Mouse (Mus musculus): ENCODE measurements at regions not wholly inside any gene's neighbourhood (a gene's known extent, or its start where the extent isn't known, plus 50 kb on each side); places are given as distances from the start of the nearest gene placed in this dataset.
A peak's percentile ranks its signal among the peaks of the same experiment; 100 is the strongest.

DNA sequence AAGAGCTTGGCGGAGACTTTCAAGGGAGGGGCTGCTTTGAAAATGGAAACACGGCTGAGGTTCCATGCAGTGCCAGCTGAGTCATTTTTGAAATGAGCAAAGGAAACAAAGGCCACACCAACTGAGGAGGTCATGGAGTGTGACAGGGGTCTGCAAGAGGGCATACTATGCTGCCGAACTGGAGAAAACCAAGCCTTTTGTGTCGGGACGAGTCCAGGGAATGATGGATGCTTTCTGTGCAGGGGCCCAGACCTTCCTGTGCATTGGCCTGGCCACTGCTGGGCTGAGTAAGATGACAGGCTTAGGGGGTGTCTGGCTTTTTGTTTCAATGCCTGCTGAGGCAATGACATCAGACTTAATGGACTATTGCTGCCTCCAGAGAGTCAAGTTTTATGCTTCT is 203.8 kb upstream of the Ubash3b start:
- DNase-seq = no peak

DNA sequence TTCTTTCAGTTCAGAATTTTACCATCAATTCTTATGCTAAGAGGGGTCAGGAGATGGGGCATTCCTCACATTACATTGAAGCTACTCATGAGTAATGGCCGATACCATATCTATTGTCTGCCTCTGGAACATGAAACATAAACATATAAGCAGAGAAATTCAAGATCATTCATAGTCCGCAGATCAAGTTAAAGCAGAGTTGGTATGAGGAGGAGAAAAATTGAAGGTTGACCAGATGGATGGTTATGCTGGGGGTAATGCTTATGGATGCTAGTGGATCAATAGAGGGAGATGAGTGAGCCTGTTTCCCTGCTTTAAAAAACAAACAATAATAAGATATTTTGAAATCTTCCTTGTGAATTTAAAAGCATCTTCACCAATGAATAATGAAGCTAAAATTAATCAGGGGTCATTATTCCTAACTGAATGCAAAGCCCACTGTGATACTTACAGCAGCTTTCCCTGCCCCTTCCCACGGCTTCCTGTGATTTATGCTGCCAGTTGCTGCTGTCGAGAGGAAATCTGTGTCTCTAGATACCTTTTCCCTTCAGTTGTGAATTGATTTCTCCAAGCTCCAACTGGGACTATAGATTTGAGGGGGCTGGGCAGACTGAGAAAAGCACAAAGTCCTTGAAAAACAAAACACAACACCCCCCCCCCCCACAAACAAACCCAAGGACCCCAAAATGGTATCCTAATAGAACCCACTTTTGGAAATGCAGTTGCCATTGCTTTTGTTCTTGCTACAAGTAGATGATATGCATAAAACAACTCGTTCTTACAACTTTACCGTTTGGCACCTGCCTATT is 203.1 kb upstream of the Ubash3b start:
- no peak for DNase-seq

DNA sequence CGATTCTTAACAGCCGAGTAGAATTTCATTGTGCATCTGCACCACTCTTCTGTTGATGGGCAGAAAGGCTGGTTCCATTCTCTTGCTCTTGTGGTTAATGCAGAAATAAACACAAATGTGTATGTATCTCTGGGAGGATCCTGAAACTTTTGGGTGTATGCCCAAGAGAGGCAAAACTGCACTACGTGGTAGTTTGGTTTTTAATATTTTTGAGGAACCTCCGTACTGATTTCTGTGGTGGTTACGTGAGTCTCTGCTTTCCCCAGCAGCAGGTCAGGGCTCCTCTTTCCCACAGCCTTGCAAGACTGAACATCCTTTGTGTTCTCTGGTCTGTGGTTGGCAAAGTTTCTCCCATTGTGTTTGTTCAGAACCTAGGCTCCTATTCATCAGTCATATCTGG is 198.9 kb upstream of the Ubash3b start:
- no peak for DNase-seq

DNA sequence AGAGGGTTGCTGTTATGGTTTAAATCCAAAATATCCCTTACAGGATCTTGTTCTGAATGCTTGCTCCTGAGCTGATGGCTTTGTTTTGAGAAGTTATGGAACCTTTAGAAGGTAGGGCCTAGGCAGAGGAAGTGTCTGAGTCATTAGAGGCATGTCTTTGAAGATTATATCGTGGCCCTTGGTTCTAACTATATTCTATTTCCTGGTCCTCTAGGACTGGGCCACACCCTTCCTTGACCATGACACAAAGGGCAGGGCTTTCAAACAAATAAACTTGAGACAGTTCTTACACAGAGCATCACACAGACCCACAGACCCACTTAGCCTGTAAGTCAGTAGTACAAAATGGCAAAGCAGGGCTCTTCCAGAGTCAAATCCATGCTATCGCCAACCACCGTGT is 197.8 kb upstream of the Ubash3b start:
- DNase-seq = no peak

DNA sequence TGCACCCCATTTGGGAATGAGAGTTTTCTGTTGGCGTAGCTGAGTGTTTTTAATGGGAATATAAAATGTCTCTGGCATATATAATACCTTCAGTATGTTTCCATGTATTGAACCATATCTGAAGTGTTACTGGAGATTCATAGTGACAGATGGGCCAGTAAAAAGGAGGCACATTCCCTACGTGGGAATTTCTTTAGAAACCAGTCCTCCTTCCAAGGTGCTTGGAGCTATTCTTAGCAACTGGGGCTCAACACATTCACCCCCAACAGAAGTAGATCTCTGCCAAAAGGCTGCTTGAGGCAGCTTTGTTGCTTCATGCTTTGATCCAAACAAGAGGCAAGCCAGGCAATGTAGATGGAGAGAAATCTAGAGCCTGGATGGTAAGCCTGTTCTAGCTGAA is 183.8 kb upstream of the Ubash3b start:
- peak; percentile 28 for DNase-seq

DNA sequence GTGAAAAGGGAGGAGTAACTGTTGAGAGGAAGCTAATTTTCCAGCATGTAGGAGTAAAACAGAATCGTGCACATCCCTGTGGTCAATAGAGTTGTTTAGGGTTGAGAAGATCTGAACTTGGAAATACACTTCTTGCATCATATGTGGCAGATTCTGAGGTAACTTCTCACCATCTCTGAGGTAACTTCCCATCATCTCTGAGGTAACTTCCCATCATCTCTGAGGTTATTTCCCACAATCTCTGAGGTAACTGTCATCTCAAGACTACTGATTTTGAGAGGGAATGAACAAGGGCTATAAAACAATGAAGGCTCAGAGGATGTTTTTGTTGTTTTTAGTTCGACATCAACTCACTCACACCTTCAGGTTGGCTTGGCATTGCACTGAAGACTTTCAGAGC is 175.9 kb upstream of the Ubash3b start:
- DNase-seq = no peak

DNA sequence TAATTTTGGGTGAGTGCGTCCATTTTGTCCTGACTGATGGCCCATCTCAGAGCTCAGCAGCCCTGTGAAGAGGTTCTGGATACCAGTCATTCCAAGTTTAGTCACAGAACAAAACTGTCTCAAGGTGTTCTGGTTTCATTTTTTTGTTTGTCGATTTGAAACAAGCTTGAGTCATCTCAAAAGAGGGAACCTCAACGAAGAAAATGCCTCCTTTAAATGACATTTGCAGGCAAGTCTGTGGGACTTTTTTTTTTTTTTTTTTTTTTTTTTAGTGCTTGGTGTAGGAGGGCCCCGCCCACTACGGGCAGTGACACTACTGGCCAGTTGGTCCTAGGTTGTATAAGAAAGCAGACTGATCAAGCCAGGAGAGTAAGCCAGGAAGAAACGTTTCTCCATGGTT is 175.3 kb upstream of the Ubash3b start:
- no peak for DNase-seq

DNA sequence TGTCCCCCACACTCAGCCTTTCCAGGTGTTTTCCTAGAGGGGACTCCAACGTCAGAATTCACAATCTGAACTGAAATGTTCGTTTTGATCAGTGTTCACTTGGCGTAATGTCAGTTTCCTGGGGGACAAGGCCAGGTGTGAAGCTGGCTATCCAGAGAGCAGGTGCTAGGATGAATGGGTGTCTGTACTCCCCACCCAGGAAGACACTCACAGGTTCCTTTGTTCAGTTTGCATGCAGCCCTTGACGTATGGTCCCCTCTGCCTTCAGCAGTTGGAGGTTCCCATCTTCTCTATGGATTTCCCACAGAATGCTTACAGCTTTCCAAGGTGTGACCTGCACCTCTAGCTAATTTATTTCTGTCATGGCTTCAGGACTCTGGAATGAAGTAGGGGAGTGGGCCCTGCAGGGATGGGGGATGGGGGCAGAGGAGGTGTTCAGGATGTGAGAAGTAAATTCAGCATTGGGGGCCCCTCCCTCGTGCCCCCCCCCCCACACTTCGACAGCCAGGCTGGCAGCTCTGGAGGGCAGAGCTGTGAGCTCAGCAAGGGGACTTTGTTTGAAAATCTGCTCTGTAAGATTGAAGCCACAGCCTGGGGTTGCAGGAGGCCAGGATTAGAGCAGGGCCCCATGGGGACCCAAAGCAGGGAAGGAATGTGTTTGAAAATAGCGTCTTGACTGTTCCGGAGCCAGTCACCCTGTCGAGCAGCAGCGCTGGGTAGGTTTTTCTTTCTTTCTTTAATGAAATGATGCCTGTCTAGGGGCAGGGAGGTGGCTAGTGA is 173.2 kb upstream of the Ubash3b start:
- no peak for DNase-seq

DNA sequence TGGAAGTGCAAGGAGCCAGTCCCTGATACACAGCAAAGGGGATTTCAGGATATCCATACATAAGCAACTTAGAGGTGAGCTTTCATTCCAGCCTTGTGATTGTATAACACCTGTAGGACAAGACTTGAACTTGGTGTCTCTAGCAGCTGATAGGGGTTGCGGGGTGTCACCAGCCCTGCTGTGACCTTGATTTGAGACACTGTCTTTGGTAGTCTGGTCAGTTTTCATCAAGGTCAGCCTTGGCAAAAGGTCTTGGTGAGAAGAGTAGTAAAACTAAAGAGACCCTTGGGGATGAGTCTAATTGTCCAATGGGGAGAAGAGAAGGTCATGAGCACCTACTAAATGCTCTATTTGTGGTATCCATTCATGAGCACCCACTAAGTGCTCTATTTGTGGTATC is 172.0 kb upstream of the Ubash3b start:
- no peak for DNase-seq

DNA sequence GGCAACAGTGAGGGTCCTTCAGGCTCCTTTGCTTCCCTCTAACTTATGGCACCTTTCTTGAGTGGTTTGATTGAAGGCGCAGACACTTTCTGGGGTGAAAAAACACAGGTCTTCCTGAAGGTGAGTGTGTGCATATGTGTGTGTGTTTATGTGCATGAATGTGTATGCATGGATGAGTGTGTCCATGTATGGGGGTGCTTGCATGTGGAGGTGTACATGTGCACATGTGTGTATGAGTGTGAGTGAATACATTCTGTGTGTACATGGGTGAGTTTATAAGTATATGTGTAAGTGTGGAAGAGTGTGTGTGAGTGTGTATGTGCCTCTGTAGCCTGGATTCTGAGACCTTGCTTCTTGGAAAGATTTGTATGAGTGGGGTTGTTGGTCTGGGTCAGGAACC is 167.5 kb upstream of the Ubash3b start:
- DNase-seq = no peak

DNA sequence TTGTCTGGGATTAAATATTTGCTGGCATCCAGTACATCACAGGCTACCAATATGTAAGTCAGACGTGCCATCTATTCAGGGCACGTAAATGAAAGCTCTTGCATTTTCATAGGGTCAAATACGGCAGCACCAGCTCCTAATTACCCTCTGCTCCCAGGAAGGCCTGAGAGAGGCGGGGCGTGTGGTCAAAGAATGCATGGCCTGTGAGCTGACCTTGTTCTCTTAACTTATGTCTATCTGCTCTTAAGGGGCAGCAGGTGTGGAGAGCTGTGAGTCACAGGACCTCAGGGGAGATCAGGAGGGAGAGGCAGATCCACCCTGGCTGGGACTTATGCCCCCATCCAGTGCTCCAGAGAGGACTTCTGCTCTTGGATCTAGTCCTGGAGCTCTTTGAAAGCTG is 167.0 kb upstream of the Ubash3b start:
- DNase-seq = no peak

DNA sequence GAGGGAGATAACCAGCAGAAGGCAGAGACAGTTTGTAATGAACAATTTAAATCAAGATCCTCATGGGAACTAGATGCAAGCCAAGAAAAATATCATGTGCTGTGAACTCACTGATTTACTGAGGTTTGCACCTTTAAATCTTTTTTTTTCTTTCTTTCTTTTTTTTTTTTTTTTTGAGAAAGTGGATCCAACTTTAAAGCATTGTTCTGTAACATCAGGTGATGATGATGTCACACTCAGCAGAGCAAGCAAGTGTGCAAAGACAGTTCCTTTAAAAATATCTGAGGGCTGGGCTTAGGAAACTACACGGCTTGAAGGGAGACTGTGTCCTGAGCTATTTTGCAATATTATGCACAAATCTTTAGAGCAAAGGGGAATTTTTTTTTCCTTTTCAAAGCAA is 166.6 kb upstream of the Ubash3b start:
- no peak for DNase-seq

DNA sequence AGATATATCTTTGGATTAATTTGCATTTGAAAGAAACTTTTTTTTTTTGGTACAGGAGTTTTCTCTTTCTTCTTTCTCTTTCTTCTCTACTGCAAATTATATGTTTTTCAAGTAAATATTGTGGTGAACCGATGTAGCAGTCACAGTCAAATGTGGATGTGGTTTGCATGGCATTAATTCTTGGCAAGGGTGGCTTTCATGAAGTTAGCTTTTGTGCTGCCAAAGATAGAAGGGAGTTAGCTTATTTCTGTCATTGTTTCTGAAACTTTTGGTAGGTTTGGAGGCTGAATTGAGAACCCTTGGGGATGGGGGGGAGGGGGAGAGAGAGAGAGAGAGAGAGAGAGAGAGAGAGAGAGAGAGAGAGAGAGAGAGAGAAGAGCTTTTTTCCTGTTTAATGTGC is 166.1 kb upstream of the Ubash3b start:
- DNase-seq = no peak

DNA sequence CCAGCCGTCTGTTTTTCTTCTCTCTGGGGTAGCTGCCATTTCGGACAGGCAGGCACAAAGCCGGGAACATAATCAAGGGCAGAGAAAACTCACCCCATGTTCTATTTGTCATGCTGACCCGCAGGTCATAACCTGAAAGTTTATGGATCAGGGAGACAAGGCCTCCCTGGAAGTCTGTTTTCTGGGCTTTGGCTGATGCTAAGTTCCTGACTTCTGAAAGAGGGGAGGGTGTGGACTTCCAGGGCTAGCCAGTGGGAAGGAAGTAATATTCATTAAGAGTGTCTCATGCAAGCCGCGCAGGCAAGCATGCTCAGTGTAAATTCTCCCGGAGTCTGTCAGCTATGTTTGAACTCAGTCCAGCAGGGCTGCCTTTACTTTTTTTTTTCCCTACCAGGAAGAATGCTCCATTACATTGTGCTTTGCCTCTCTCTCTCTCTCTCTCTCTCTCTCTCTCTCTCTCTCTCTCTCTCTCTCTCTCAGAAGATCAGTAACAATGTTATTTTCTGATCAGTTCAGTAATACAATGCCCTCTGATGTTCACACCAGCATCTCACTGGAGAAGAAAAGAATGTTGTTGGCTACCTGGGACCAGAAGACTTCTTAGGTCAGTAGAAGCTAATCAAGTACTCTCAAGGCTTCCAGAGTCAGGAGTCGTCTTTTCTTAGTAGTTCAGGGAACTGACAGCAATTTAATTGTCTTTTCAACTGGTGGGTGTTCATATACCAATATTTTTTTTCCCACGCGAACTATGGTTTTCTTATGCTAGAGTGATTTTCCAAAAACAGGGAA is 165.5 kb upstream of the Ubash3b start:
- DNase-seq = no peak

DNA sequence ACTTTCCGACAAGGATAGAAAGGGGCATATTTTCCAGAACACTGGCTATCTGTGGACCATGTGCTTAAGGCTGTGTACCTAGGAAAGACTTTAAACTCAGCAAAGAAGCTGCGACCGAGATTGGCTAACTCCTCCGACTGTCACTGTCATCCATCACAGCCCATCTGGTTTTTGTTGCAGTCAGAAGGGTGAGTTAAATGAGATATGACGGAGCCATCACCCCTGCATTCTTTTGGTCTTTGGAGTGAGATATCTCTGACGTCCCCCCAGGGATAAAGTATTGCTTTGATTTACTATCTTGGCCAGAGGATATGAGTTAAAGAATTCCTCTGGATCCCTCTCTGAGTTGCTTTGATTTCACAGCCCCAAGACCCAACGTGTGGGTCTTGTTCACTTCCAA is 160.0 kb upstream of the Ubash3b start:
- DNase-seq = no peak

DNA sequence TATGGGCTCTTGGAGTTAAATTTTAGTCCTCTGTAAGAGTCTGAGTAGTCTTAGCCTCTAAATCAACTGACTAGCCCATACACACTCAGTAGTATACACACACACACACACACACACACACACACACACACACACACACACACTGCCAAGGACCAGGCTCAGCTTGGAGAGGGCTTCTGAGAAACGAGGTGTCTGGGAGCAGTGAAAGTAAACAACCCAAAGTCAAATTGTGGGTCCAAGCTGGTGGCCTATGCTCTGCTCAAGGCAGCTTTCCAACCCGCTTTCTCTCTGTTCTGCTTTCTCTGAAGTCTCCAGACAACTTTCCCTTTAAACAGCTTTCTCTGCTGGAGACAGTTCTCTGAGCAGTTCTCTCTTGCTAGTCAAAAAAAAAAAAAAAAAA is 157.6 kb upstream of the Ubash3b start:
- no peak for DNase-seq

DNA sequence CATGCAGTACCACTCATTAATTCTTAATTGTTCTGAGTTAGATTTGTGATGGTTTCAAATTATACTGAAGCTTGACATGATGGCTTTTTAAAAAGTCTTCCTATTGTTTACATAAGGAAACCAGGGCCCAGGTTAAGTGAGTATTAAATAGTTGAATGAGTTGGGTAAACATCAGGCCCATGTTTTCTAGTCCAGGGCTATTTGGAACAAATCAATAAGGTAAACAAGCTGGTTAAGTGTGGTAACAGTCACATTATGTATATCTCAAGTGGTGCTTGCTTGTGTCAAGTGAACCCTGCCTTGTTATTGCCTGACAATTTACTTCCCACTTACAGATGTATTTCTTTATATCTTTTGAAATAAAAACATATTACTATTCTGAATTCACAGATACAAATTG is 144.7 kb upstream of the Ubash3b start:
- DNase-seq = no peak

DNA sequence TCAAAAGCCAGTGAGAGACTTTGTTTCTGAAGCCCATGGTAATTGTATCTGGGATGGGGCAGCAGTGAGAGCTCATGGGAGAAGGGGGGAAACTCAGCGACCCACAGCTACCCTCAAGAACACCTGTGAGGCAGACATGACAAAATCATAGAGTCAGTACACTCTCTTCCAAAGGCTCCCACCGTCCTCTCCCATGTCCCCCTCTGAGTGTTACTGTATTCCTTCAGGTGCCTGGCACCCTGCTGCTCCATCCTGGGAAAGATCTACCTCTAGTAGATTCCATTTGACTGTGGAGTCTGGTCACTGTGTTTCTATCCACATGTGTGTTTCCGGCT is 142.0 kb upstream of the Ubash3b start:
- no peak for DNase-seq

DNA sequence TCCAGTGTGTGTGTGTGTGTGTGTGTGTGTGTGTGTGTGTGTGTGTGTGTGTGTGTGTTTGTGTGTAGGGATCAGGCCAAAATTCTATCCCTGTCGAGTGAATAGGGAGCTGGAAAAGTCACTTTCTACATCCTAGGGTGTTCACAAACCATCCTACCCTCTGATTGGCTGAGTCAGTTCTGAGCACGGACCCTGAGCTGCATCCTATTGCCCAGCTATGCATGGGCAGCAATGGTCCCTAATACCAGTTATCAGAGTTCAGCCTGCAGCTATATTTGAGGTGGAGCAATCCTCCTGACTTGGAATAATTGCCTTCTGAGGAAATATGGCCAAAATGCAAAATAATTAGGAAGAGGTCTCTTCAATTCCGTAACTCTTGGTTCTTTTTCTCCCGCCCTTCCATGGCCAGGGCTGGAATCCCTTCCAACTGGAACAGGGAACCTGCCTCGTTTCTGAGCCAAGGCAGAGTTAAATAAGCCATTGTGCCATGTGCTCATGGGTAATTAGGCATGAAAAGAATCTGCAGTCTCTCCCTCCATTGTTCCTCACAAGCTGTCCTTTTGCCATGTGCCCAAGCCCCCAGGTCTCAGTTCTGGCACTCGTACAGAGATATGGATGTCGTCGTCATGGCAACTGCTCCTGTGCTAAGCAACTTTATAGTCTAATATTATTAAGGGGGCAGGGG is 141.5 kb upstream of the Ubash3b start:
- no peak for DNase-seq

DNA sequence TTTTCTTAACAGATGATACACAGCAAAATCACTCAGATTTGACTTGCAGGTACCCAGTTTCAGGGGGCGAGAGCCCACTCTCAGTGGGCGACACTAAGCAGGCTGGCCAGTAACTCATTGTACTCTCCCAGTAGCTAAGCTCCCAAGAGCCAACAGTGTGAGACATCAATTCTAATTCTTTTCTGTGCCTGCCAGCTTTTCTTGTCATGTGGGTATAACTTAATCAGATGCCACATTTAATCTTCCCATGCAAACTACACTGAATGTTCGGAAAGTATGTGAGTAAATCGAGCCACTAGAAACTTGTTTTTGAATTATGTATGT is 124.6 kb upstream of the Ubash3b start:
- DNase-seq = no peak

DNA sequence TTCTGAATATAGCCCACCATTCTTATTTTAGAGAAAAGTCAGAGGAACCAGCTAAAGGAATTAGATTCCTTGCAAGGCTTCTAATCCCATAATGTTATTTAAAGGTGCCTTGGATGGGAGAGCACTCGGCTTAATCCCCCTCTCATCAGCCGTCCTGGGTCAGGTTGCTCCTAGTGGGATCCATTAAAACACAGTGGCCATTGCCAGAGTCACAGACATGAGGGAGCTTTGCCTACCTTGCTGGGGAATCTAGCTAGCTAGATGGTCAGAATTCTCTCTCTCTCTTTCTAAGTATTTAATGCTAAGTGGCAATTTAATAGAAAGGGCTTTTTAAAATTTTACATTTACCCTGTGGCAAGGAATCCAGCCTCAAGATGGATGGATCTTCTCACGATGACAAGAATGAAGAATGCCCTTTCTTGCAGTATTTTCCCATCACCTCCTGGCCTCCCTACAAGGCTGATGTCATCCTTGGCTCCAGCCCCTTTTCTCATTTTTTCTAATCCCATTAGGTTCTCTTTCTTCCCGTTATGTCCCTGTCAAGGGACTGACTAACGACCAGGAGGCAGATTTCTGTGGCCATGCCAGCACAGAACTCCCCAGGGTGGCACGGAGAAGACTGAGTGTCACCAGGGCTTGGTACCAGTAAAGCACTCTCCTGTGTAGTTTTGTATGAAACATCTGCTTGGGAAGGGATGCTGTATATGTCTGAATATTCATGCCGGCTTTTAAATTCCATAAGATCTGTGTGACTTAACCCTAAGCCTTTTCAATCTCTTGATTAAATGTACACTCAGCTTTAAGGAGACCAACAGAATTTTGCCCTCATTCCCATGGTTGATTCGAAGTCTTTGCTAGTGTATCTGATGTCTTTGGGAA is 124.0 kb upstream of the Ubash3b start:
- DNase-seq = no peak

DNA sequence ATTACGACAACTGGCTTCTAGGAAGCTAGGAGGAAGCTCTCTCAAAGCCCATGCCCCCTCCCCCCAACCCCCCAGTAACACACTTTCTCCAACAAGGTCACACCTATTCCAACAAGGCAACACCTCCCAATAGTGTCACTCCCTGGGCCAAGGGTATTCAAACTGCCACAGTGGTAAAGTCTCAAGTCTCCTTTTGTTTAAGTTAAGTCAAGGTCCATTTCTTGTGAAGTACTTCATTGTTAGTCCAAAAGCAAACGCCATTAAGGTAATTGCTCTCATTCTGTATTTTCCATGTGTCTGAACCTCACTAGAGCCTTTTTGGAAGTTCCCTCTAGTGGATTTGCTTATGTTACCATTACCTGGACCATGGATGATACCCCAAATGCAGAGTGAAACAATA is 116.2 kb upstream of the Ubash3b start:
- no peak for DNase-seq

All from layer of hippocampus, adult 9-11 months (tissue).